8 mouse cellular contexts compared by ENCODE assay signal in genomic region chr2:158305948-158306695, GRCm38 (mm10). TPM values are rescaled to one million over a fixed set of nuclear protein-coding genes. Genes with fewer than 3 reads are reported as not detected.
DNase-seq lines count a peak whose midpoint lies in the region; ATAC-seq and TF ChIP-seq lines count a peak whose summit lies in the region.

TSS of gene Lbp (plus strand) at chr2:158306493.

- WGBS in forebrain, embryonic 11.5 days, result 47% methylated on average over 13 of the region's 13 CpGs
- WGBS in forebrain, embryonic 14.5 days, result 50% methylated on average over 13 of the region's 13 CpGs
- WGBS in intestine, embryonic 14.5 days, result 35% methylated on average over 12 of the region's 13 CpGs
- WGBS in liver, embryonic 15.5 days (ENCODE audit: insufficient replicate concordance), result 23% methylated on average over 13 of the region's 13 CpGs

- no peaks in the 10 kb centered on the region for H3K36me3 ChIP-seq in forebrain, embryonic 11.5 days (ENCODE audit: control insufficient read depth, insufficient read depth, low read length)
- H3K36me3 ChIP-seq in forebrain, embryonic 14.5 days (ENCODE audit: control insufficient read depth, insufficient read depth, low read length), result no peaks in the 10 kb centered on the region
- H3K36me3 ChIP-seq in intestine, embryonic 14.5 days (ENCODE audit: control insufficient read depth, insufficient read depth, low read length), result no peaks in the 10 kb centered on the region
- no peaks in the 10 kb centered on the region for H3K36me3 ChIP-seq in liver, embryonic 15.5 days (replicated peaks)

- no peaks in the 10 kb centered on the region for H3K27me3 ChIP-seq in forebrain, embryonic 11.5 days (ENCODE audit: control insufficient read depth, insufficient read depth, low read length)
- H3K27me3 ChIP-seq in forebrain, embryonic 14.5 days (replicated peaks; ENCODE audit: control insufficient read depth, insufficient read depth, low read length), result no peaks in the 10 kb centered on the region
- no peaks in the 10 kb centered on the region for H3K27me3 ChIP-seq in intestine, embryonic 14.5 days (replicated peaks; ENCODE audit: control insufficient read depth, insufficient read depth, low read length)
- H3K27me3 ChIP-seq in liver, embryonic 15.5 days, result no peaks in the 10 kb centered on the region

- peak; percentile 63 for DNase-seq in forebrain, embryonic 11.5 days (ENCODE audit: low spot score)
- no peak for DNase-seq in forebrain, embryonic 14.5 days (ENCODE audit: low spot score)
- peak; percentile 76 for DNase-seq in gastrocnemius, adult 2 months
- DNase-seq in intestine, embryonic 14.5 days (ENCODE audit: low spot score), result peak; percentile 68
- peak; percentile 59 for DNase-seq in skeletal muscle tissue, adult 2 months (ENCODE audit: low read depth, low spot score)
- no peak for DNase-seq in right cerebral cortex, postnatal 36 days (ENCODE audit: low spot score in 2 of 2)

- H3K9me3 ChIP-seq in forebrain, embryonic 11.5 days (ENCODE audit: control insufficient read depth, low read length), result no peaks in the 10 kb centered on the region
- H3K9me3 ChIP-seq in forebrain, embryonic 14.5 days (replicated peaks; ENCODE audit: control insufficient read depth, low read length), result no peaks in the 10 kb centered on the region
- H3K9me3 ChIP-seq in intestine, embryonic 14.5 days (ENCODE audit: control insufficient read depth, low read length), result 0 out of 2 replicates have a peak, but pooled peaks cover 4% of the 10 kb centered on the region
- no peaks in the 10 kb centered on the region for H3K9me3 ChIP-seq in liver, embryonic 15.5 days (replicated peaks)

- H3K9ac ChIP-seq in forebrain, embryonic 11.5 days (ENCODE audit: low read length), result no peak within 1 kb of the TSS
- H3K9ac ChIP-seq in forebrain, embryonic 14.5 days (ENCODE audit: low read length), result no peak within 1 kb of the TSS
- H3K9ac ChIP-seq in intestine, embryonic 14.5 days (ENCODE audit: low read length), result no peak within 1 kb of the TSS
- peak within 1 kb of the TSS; percentile 27; the same call in 1 of the 2 replicates for H3K9ac ChIP-seq in liver, embryonic 15.5 days

- no peak within 1 kb of the TSS for H3K4me3 ChIP-seq in forebrain, embryonic 11.5 days (ENCODE audit: low read depth, low read length)
- no peak within 1 kb of the TSS for H3K4me3 ChIP-seq in forebrain, embryonic 14.5 days (ENCODE audit: low read depth, low read length)
- peak within 1 kb of the TSS; percentile 66 for H3K4me3 ChIP-seq in gastrocnemius, adult 2 months
- no peak within 1 kb of the TSS for H3K4me3 ChIP-seq in intestine, embryonic 14.5 days (ENCODE audit: low read depth, low read length)
- peak within 1 kb of the TSS; percentile 52 for H3K4me3 ChIP-seq in liver, embryonic 15.5 days (replicated peaks)

- TF ChIP-seq CTCF in gastrocnemius, adult 2 months (IDR thresholded peaks at IDR 0.05), result no peak

- peak; percentile 60; the same call in 1 of the 2 replicates for ATAC-seq in forebrain, embryonic 11.5 days (replicated peaks; ENCODE audit: low FRiP score)
- no peak for ATAC-seq in forebrain, embryonic 14.5 days
- peak; percentile 40 for ATAC-seq in intestine, embryonic 14.5 days (replicated peaks; ENCODE audit: low FRiP score, low TSS enrichment, low read depth)
- ATAC-seq in liver, embryonic 15.5 days (ENCODE audit: insufficient read depth), result peak; percentile 84
- ATAC-seq in erythroid progenitor cell, adult 5-6 weeks (replicated peaks; ENCODE audit: low FRiP score, poor library complexity, severe bottlenecking), result no peak

- intact Hi-C loops in gastrocnemius, adult 2 months (cut with DNase I), result no loop called here

- no peaks in the 10 kb centered on the region for H3K4me1 ChIP-seq in forebrain, embryonic 11.5 days (replicated peaks; ENCODE audit: control insufficient read depth, insufficient read depth, low read length)
- no peaks in the 10 kb centered on the region for H3K4me1 ChIP-seq in forebrain, embryonic 14.5 days (ENCODE audit: control insufficient read depth, insufficient read depth, low read length)
- H3K4me1 ChIP-seq in intestine, embryonic 14.5 days (replicated peaks; ENCODE audit: control insufficient read depth, insufficient read depth, low read length), result peaks cover 8% of the 10 kb centered on the region
- peaks cover 14% of the 10 kb centered on the region for H3K4me1 ChIP-seq in liver, embryonic 15.5 days (replicated peaks)

- H3K4me2 ChIP-seq in forebrain, embryonic 11.5 days (ENCODE audit: low read depth, low read length, severe bottlenecking), result no peak within 1 kb of the TSS
- no peak within 1 kb of the TSS for H3K4me2 ChIP-seq in forebrain, embryonic 14.5 days (ENCODE audit: low read length)
- H3K4me2 ChIP-seq in intestine, embryonic 14.5 days (ENCODE audit: low read length), result no peak within 1 kb of the TSS
- peak within 1 kb of the TSS; percentile 55 for H3K4me2 ChIP-seq in liver, embryonic 15.5 days

- no peak within 1 kb of the TSS for H3K27ac ChIP-seq in forebrain, embryonic 11.5 days (ENCODE audit: low read depth, low read length)
- H3K27ac ChIP-seq in forebrain, embryonic 14.5 days (ENCODE audit: low read depth, low read length), result no peak within 1 kb of the TSS
- H3K27ac ChIP-seq in gastrocnemius, adult 2 months, result peak within 1 kb of the TSS; percentile 80
- no peak within 1 kb of the TSS for H3K27ac ChIP-seq in intestine, embryonic 14.5 days (ENCODE audit: low read depth)
- peak within 1 kb of the TSS; percentile 78 for H3K27ac ChIP-seq in liver, embryonic 15.5 days (replicated peaks)

RNA-seq across cellular contexts. Expression of gene Lbp, which starts in this region (rescaled TPM):
- polyA plus RNA-seq in forebrain, embryonic 11.5 days (2014; fragmentation: Nextera tagmentation; extraction: Ambion mirVana), result 1.5 and 2.4 TPM in 2 replicates
- polyA plus RNA-seq in forebrain, embryonic 14.5 days (2014; fragmentation: Nextera tagmentation; extraction: Ambion mirVana), result 2.6 and 3.0 TPM in 2 replicates
- 1 to 10 TPM; 5.2 to 7.1 TPM for total RNA-seq in gastrocnemius, adult 2 months (2021)
- 4.4 and 5.1 TPM in 2 replicates for polyA plus RNA-seq in intestine, embryonic 14.5 days (2014; fragmentation: Nextera tagmentation; extraction: Ambion mirVana)
- 50.6 and 56.8 TPM in 2 replicates for polyA plus RNA-seq in liver, embryonic 15.5 days (2015; fragmentation: Nextera tagmentation; extraction: Ambion mirVana)
- total RNA-seq in erythroid progenitor cell, adult 5-6 weeks (2015; ENCODE audit: low replicate concordance), result 7.1 and 9.0 TPM in 2 replicates
- total RNA-seq in erythroid progenitor cell, adult 5-6 weeks (2017; ENCODE audit: low replicate concordance), result 6.4 and 40.7 TPM in 2 replicates

Comparison
In these comparisons a context has a peak if more than half of its experiments do, and no peak if none do; other contexts are left out.
1. ATAC-seq: peak in forebrain, embryonic 11.5 days (single experiment), intestine, embryonic 14.5 days (single experiment) and liver, embryonic 15.5 days (single experiment); none in forebrain, embryonic 14.5 days (single experiment) and erythroid progenitor cell, adult 5-6 weeks (single experiment).
2. DNase-seq: peak in forebrain, embryonic 11.5 days (single experiment), gastrocnemius, adult 2 months (single experiment), intestine, embryonic 14.5 days (single experiment) and skeletal muscle tissue, adult 2 months (single experiment); none in forebrain, embryonic 14.5 days (single experiment) and right cerebral cortex, postnatal 36 days (0 of 2).
3. H3K27ac ChIP-seq: peak in gastrocnemius, adult 2 months (single experiment) and liver, embryonic 15.5 days (single experiment); none in forebrain, embryonic 11.5 days (single experiment), forebrain, embryonic 14.5 days (single experiment) and intestine, embryonic 14.5 days (single experiment).
4. H3K4me3 ChIP-seq: peak in gastrocnemius, adult 2 months (single experiment) and liver, embryonic 15.5 days (single experiment); none in forebrain, embryonic 11.5 days (single experiment), forebrain, embryonic 14.5 days (single experiment) and intestine, embryonic 14.5 days (single experiment).